Mouse (Mus musculus): ENCODE data around the gene Ppp1r10.
"Not testable (repeated sequence)": the region's sequence is repeated elsewhere in the genome, so short reads cannot be mapped to it uniquely, and the experiment has no call there.

DNA sequence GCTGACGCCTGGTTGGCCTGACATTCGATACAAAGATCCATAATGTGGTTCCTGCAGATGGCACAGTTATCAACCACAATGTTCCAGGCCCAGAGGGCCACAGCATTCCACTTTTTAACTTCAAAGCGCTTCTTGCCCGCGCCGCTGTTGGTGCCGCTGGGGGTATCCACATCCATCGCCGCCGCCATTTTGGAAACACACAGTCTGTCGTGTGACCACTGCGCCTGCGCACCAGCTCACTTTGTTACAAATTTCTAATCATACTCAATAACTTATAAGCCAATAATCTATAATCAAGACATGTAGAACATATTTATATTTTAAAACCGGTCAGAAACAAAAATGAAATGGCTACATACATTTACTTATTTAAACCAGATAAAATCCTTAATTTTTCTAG, 19.5 kb downstream of the Ppp1r10 start:
- TF ChIP-seq GABPA (IDR thresholded peaks at IDR 0.05; ENCODE audit: insufficient replicate concordance, low read depth, low read length); MAX (IDR thresholded peaks at IDR 0.05; ENCODE audit: low read length); USF2 (conservative IDR thresholded peaks at IDR 0.05; ENCODE audit: low read depth, low read length); CTCF (conservative IDR thresholded peaks at IDR 0.05 in 1 of 2, IDR thresholded peaks at IDR 0.05 in 1 of 2; ENCODE audit: low read depth in 2 of 2, low read length in 2 of 2); ZC3H11A (IDR thresholded peaks at IDR 0.05; ENCODE audit: low read depth, low read length); TCF12 (IDR thresholded peaks at IDR 0.05; ENCODE audit: low read depth, low read length); POLR2A (IDR thresholded peaks at IDR 0.05; ENCODE audit: low read depth, low read length); NRF1 (IDR thresholded peaks at IDR 0.05; ENCODE audit: low read depth, low read length); UBTF (IDR thresholded peaks at IDR 0.05; ENCODE audit: low read depth, low read length); EP300 (IDR thresholded peaks at IDR 0.05; ENCODE audit: low read length); KAT2A (IDR thresholded peaks at IDR 0.05; ENCODE audit: insufficient replicate concordance, low read length); ZMIZ1 (IDR thresholded peaks at IDR 0.05; ENCODE audit: low read depth, low read length); TBP (conservative IDR thresholded peaks at IDR 0.05; ENCODE audit: low read depth, low read length); ELF1 (IDR thresholded peaks at IDR 0.05; ENCODE audit: low read depth, low read length): not testable (repeated sequence)

All from CH12.LX (cell line).